23 mouse cellular contexts compared by ENCODE assay signal in the genomic region with DNA sequence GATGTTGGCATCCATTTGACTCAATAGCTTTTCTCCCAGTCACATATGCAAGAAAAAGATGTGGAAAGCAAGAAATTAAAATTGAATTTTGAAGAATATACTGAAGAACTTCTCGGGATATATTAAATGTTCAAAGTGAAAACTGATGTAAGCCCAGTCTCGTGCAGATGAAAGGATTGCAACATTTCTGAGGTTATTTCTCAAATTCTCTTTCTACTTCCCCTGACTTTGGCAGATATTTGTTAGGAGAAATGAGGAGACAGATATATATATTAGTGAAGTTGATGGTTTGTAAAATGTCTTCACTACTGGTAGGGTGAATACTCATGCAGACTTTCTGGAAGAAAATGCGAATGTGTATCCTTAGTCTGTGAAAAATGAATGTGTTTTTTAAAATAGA. TPM values are rescaled to one million over a fixed set of nuclear protein-coding genes. Genes with fewer than 3 reads are reported as not detected.
DNase-seq lines count a peak whose midpoint lies in the region; ATAC-seq lines count a peak whose summit lies in the region.
"Had no signal": no experiment of that assay in that cellular context is flagged by ENCODE, and none has a peak within 500 bp of the region (broad histone marks: within the 10 kb centered on the region; RNA-seq: fewer than 3 reads in every experiment).

No protein-coding gene starts in this region.

- ATAC-seq in common myeloid progenitor, adult 5-6 weeks (replicated peaks; ENCODE audit: low read depth, poor library complexity, severe bottlenecking) = 0 out of 2 replicates have a peak, but pooled peaks have one; percentile 34
- ATAC-seq in megakaryocyte, adult 5-6 weeks (ENCODE audit: poor library complexity, severe bottlenecking) = peak; percentile 79
- ATAC-seq in megakaryocyte-erythroid progenitor cell, adult 5-6 weeks (replicated peaks; ENCODE audit: low FRiP score, low TSS enrichment, poor library complexity, severe bottlenecking) = no peak
- ATAC-seq: activated CD4-positive, CD25-positive, alpha-beta regulatory T cell, adult 4 months; CD4-positive, CD25-positive, alpha-beta regulatory T cell, adult 4 months; forebrain, embryonic 15.5 days; forebrain, postnatal 0 days; Patski had no signal

- DNase-seq in layer of hippocampus, adult 9-11 months = no peak
- DNase-seq in spleen, postnatal 10 days (ENCODE audit: low spot score in 2 of 2) = no peak
- DNase-seq: adrenal gland, adult 8-10 months; adrenal gland, postnatal 14 days; adrenal gland, postnatal 36 days; B cell, adult 2 months; cerebellum, adult 11-12 months; cerebellum, adult 2 months; cerebellum, adult 9-10 months; cerebellum, postnatal 10 days; cerebellum, postnatal 25 days; embryo, embryonic 11 days; forebrain, postnatal 0 days had no signal

RNA-seq across cellular contexts. Expression of gene Gm29133, which starts 48.9 kb away (rescaled TPM):
- total RNA-seq in common myeloid progenitor, adult 5-6 weeks (2017) = not detected in 2 replicates
- total RNA-seq in megakaryocyte, adult 5-6 weeks (2015) = not detected in 2 replicates
- total RNA-seq in megakaryocyte, adult 5-6 weeks (2017) = not detected in 2 replicates
- total RNA-seq in megakaryocyte-erythroid progenitor cell, adult 5-6 weeks (2014; fragmentation: Nextera tagmentation) = not detected in 2 replicates
- not detected in 2 replicates for total RNA-seq in megakaryocyte-erythroid progenitor cell, adult 5-6 weeks (2017)
- total RNA-seq: adrenal gland, adult 18-20 months; adrenal gland, adult 8-10 months; adrenal gland, postnatal 14 days; adrenal gland, postnatal 36 days; CH12.LX; forebrain, postnatal 0 days; G1E had no signal
